Mouse (Mus musculus) brown adipose tissue, adult 24 weeks (tissue): ENCODE measurements around the gene Acta2. TPM values are rescaled to one million over a fixed set of nuclear protein-coding genes. Genes with fewer than 3 reads are reported as not detected.

ENCODE experiments used
- H3K27ac ChIP-seq: fragments of 200-500 bp; replicated peaks from 2 replicates; pipeline ENCODE4 v1.5.1; 2012; ENCODE audit warnings: low read depth, mild to moderate bottlenecking, low read length
- H3K4me1 ChIP-seq: fragments of 200-500 bp; 2 replicates; pipeline ENCODE4 v1.6.1; 2012; ENCODE audit warnings: low read length, mixed read lengths; ENCODE audit not compliant: control insufficient read depth, insufficient read depth, insufficient read length
- H3K4me3 ChIP-seq: fragments of 200-500 bp; 2 replicates; pipeline ENCODE4 v1.5.1; 2012; ENCODE audit warnings: low read depth, mild to moderate bottlenecking, low read length, moderate library complexity; ENCODE audit not compliant: insufficient read depth
- polyA plus RNA-seq: library from polyadenylated mRNA; stranded (reverse); fragments of >200 nt; gene quantifications from 2 replicates; pipeline ENCODE4 v1.2.4, GENCODE M21; 2012; ENCODE audit not compliant: missing spikeins, insufficient read depth, insufficient read length

Gene Acta2
- polyA plus RNA-seq, 1 experiment, result 24.5 TPM

DNA sequence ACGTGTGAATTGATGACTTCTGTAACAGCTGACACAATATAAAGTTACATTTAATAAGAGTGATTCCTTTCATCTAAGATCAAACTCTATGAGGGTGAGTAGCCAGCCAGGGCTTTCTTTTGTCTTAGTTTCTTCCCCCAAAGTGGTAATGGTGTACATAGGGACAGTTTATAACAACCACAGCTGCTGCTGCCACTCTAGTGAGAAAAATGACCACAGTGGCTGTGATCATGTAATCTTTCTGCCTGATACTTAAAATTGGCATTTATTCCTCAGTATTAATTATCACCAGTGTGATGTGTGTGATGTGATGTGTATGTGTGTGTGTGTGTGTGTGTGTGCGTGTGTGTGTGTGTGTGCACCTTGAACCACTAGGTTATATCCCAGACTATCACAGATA is 3.5 kb downstream of the Acta2 start:
- Histone ChIP-seq H3K4me1 (no peaks in the 10 kb centered on the region; the same call in 1 of the 2 replicates), H3K27ac (no peak overlapping the region), H3K4me3 (no peak overlapping the region)

- no peak overlapping the region for H3K4me3 ChIP-seq
Observed at GRCm38 (mm10) chr19:34250621-34251020, 4.8 kb downstream of the Acta2 start.

DNA sequence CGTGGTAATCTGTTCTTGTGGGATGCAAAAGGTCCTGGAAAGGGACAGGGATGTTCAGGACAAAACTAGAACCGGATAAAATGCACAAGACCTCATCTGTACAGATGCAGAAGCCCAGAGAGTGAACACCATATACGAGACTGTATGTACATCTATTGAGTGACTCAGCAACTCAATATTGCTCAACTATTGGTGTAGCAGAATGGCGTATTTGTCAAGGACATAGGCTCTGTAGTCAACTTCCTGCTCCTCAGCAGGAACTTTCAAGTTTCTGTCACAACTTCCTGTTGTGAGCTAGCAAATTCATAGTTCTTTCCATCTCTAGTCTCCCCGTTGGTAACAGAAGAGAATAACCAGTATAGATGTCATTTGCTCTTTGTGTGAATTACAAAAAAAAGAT is 6.8 kb downstream of the Acta2 start:
- Histone ChIP-seq H3K4me3 (no peak overlapping the region), H3K27ac (no peak overlapping the region), H3K4me1 (no peaks in the 10 kb centered on the region)

More at GRCm38 (mm10) chr19:34250621-34251020, 4.8 kb downstream of the Acta2 start:
- H3K4me1 ChIP-seq, result no peaks in the 10 kb centered on the region; the same call in 1 of the 2 replicates
- H3K27ac ChIP-seq, result no peak overlapping the region

GRCm38 (mm10) chr19:34244056-34244455 is 11.3 kb downstream of the Acta2 start:
- Histone ChIP-seq H3K27ac (no peak overlapping the region), H3K4me1 (no peaks in the 10 kb centered on the region), H3K4me3 (peak overlapping the region; percentile 24; the same call in 1 of the 2 replicates)

DNA sequence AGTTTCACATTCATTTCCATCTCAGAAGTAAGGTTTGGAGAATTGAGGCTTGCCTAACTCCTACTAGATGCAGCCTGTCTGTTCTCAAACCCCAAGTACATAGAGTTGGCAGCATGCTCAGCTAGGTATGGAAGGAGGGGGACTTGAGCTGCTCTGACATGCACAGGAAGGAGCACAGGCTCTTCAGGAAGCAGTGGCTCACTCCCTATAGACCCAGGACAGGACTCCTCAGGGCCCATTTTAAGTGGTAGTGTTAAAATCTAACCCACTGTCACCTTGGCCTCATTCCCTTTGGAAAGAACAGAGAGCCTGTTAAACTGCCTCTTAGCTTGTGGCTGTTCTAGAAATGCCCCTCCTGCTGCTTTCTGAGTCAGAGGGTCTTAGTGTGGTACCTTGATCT is 12.5 kb downstream of the Acta2 start:
- Histone ChIP-seq H3K27ac (no peak overlapping the region), H3K4me1 (no peaks in the 10 kb centered on the region)

DNA sequence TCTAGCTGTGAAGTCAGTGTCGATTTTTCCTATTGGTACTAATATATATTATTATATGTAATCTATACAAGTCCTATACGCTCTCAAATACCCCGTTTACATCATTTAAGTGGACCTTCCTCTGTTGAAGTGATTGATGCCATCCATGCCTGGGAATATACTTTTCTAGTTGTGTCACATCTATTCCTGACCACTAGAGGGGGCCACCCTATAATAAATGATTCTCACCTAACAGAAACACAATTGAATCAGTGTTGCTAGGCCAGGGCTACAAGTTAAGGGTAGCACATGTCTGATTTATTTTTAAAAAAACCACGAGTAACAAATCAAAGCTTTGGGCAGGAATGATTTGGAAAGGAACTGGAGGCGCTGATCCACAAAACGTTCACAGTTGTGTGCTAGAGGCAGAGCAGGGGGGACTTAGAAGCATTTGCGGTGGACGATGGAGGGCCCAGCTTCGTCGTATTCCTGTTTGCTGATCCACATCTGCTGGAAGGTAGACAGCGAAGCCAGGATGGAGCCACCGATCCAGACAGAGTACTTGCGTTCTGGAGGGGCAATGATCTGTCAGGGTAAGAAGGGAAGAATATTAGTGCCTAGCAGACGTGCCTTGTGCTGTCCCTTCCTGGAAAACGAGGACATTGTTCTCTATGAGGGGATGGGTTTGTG is 14.0 kb downstream of the Acta2 start:
- Histone ChIP-seq H3K4me3 (no peak overlapping the region), H3K4me1 (no peaks in the 10 kb centered on the region), H3K27ac (no peak overlapping the region)

More for the DNA sequence above, 12.5 kb downstream of the Acta2 start:
- H3K4me3 ChIP-seq, result no peak overlapping the region

- no peaks in the 10 kb centered on the region for H3K4me1 ChIP-seq
- H3K4me3 ChIP-seq, result no peak overlapping the region
- no peak overlapping the region for H3K27ac ChIP-seq
Observed at GRCm38 (mm10) chr19:34240273-34241039, 14.9 kb downstream of the Acta2 start.

- no peak overlapping the region for H3K27ac ChIP-seq
- H3K4me1 ChIP-seq, result no peaks in the 10 kb centered on the region
- H3K4me3 ChIP-seq, result no peak overlapping the region
Observed at GRCm38 (mm10) chr19:34237746-34238145, 17.6 kb downstream of the Acta2 start.

DNA sequence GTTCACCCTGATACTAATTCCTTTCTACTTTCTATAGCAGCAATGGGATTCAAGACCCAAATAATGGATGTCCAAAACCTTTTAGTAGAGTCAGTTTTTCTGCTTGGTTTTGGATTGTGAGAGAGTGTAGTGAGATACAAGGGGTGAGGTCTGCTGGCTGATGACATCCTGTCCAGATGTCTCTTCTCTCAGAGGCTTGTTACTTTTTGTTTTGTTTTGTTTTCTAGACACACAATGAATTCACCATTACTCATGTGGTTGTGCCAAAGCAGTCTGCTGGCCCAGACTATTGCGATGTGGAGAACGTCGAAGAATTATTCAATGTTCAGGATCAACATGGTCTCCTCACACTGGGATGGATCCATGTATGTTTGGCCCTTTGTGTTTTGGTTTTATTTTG is 19.3 kb downstream of the Acta2 start:
- Histone ChIP-seq H3K27ac (no peak overlapping the region), H3K4me3 (no peak overlapping the region)

GRCm38 (mm10) chr19:34233944-34234343 is 21.4 kb downstream of the Acta2 start:
- Histone ChIP-seq H3K27ac (no peak overlapping the region), H3K4me1 (no peaks in the 10 kb centered on the region), H3K4me3 (no peak overlapping the region)

More for the DNA sequence above, 19.3 kb downstream of the Acta2 start:
- no peaks in the 10 kb centered on the region for H3K4me1 ChIP-seq

DNA sequence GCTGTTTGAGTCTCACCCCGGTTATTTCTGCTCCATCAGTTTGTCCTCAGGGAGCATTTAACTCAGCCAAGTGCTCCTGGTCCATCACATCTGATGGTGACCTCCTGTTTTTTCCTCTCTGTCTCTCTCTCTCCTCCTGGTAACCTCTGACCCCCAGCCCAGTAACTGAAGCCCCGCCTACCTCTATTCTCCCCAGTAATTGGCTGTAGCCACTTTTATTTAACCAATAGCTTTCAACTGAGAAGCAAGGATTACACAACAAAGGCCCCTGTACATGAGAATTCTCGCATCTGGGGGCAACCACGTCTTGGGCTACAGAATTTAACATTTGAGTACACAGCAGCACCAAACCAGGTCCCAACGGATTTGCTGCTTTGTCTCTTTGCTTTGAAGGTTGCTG is 23.1 kb downstream of the Acta2 start:
- Histone ChIP-seq H3K27ac (no peak overlapping the region), H3K4me1 (no peaks in the 10 kb centered on the region), H3K4me3 (no peak overlapping the region)

DNA sequence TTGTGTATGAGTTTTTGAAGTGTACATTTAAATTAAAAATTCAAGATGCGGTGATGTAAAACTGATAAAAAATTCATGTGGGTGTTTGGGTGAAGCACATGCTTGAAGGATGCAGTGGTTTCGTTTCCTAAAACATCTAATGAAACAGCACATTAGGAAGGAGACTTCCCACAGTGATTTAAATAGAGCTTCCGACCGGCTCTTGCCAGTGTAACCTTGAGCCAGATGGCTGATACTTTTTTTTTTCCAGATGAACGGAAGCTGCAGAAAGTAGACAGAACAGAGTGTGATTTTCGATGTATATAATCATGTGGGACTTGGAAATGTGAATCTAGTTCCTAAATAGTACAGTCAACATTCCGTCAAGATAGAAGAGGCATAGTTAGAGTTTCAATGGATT is 23.8 kb downstream of the Acta2 start:
- H3K27ac ChIP-seq, result no peak overlapping the region
- H3K4me1 ChIP-seq, result no peaks in the 10 kb centered on the region
- H3K4me3 ChIP-seq, result no peak overlapping the region

DNA sequence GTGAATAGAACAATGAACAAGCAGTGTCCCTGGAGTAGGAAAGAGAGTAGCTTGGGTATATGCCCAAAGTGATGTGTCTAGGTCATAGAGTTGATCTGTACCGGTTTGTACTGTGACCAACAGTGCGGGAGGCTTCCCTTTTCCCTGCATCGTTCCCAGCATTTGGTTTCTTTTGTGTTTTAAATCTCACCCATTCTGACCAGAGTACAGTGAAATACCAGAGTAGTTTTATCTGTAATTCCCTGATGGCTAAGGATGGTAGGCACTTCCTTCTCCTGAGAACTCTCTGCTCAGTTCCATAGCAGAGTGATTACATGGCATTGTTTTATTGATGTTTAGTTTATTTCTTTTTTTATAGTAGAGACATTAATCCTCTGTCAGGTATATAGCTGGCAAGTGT is 32.6 kb downstream of the Acta2 start:
- Histone ChIP-seq H3K4me3 (no peak overlapping the region), H3K27ac (no peak overlapping the region), H3K4me1 (no peaks in the 10 kb centered on the region; the same call in 1 of the 2 replicates)

GRCm38 (mm10) chr19:34220732-34221380 is 34.5 kb downstream of the Acta2 start:
- no peak overlapping the region for H3K27ac ChIP-seq
- no peak overlapping the region for H3K4me3 ChIP-seq
- H3K4me1 ChIP-seq, result no peaks in the 10 kb centered on the region; the same call in 1 of the 2 replicates

- no peak overlapping the region for H3K27ac ChIP-seq
- no peak overlapping the region for H3K4me3 ChIP-seq
- no peaks in the 10 kb centered on the region; the same call in 1 of the 2 replicates for H3K4me1 ChIP-seq
Observed at GRCm38 (mm10) chr19:34219260-34219968, 36.0 kb downstream of the Acta2 start.
